Mouse (Mus musculus): ENCODE measurements around the gene Ntrk2.
"Not testable (repeated sequence)": the region's sequence is repeated elsewhere in the genome, so short reads cannot be mapped to it uniquely, and the experiment has no call there.

The Ntrk2 gene

DNA sequence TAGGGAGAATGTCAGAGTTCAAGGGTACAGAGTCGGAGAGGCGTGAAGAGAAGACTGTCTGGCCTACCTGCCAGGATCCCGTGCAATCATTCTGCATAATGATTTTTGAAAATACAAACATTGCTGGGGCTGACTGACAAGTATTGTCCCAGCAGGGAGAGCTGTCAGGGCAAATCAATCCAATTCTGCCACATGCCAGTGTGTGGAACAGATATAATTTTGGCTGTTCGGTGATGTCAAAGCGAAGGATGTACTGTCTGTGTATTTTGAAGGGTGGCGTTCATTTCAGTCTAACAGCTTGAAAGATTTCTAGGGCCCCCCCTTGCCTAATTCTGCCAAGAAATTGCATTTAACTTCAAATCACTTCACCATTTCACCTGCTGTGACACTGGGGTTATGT is 224.2 kb downstream of the Ntrk2 start:
- DNase-seq (ENCODE audit: low spot score in 2 of 2): no peak

DNA sequence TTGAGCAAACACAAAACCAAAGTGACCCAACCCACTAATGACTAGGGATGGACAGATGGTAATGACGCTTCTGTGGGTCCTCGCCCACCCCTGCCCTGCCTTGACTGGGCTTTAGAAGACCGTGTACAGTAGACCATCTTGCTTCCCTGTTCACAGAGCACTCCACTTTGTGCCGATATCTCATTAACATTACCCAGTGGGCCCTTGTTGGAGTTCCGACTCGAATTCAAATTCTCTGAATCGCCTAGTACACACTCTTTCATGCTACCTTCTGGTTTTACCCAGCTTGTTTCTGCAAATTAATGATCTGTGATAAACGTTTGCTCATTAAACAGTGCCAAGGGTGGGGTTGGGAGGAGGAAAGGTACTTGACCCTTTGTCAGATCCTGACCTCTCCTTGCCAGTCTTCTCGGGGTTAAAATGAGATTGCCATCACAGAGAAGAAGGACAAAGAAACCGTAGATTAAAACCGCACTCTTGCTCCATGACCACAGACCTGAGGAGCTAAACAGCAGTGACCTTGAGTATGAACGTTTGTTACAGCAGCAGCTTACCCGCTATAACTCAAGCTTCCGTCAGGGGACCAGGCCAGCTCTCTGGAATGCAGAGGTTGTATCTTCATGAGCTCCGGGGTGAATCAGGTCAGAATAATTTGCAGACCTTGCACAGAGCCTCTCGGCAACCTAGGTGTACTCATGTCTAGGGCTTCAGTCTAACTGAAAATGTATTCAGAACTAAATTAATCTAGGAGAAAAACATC is 234.0 kb downstream of the Ntrk2 start:
- no peak for DNase-seq (ENCODE audit: low spot score in 2 of 2)

DNA sequence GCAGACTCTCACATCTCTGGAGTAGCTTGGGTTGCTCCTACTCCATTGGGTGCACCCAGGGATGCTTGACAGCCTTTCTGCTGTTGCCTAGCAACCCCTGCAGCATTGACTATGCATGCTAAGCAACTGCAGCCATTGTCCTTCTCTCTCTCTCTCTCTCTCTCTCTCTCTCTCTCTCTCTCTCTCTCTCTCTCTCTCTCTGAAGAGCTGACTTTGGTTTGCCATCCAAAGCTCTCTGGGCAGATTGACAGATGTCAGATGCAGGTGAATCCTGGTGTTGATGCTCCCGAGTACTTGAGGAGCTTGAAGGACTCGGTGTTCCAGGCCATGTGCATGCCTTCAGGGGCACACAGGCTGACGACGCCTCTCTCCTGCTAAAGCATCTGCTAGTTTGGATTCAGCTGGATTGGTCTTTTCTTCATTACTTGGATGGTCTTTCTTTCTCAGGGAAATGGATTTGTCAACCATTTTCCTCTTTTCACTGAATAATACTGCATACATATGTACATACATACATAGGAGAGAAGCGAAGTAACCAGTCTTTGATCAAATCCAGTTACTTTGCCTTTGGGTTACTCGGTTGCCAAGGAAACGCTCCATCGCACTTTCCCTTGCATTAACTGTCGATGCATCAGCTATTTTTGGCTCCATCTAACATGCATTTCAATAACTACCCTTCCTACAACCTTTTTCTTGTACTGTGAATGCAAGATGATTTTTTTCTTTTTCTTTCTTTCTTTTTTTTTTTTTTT is 234.8 kb downstream of the Ntrk2 start:
- peak in 1 of 2 experiments; percentile 46 for DNase-seq (ENCODE audit: low spot score in 2 of 2)

DNA sequence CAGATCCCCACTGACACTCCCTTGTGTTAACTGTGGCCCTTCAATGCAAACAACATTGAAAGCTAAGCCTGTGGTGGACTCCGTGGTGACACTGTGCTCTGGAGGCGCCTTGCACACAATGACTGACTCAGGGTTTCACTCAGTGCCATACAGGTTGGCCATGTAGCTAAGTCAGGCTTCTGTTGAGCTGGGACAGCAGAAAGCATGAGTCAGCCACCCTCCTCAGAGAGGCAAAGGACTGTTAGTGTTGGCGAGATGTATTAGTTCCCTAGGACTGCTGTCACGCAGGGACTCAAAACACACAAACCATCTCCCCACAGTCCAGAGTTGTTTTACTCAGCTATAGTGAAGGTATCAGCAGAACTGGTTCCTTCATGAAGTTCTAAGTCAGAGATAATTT is 245.8 kb downstream of the Ntrk2 start:
- no peak for DNase-seq (ENCODE audit: low spot score in 2 of 2)

- DNase-seq (ENCODE audit: low spot score in 2 of 2): not testable (repeated sequence)
Observed at GRCm38 (mm10) chr13:59054331-59054730, 248.0 kb downstream of the Ntrk2 start.

- peak in 1 of 2 experiments; percentile 52 for DNase-seq (ENCODE audit: low spot score in 2 of 2)
Observed at GRCm38 (mm10) chr13:59056859-59057258, 250.5 kb downstream of the Ntrk2 start.

DNA sequence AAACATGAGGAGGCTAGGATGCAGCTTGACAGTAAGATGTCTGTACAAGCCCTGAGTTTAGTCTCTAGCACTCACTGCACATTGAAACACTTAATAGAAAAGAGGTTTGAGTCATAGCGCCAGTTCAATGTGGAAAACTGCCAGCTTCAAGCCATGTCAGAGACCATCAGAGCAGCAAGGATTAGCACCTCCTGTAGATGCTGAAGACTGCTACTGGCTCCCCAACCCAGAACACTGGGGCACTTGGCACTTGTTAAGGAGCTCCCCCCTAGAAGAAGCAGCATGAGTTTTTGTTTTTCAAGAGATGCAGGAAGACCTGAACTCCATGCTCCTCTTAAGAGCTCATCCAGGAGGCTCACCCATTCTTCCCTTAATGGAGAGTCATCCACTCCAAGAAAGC is 251.5 kb downstream of the Ntrk2 start:
- peak in 1 of 2 experiments; percentile 35 for DNase-seq (ENCODE audit: low spot score in 2 of 2)

DNA sequence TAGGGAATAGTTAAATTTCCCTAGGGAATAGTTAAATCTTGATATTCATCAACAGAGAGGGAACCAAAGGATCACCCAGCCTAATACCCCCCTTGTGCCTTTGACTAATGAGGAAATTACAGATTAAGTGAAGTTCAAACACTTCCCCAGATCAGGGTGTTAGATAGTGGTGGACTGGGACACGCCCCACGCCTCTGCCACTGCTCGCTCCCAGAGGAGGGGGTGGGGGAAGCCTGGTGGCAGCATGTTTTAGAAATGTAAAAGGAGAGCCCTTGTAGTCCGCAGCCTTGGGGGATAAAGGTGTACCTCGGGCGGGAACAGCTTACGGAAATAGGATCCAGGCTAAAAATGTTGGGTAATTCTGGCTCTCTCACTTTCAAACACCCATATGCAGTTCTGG is 252.7 kb downstream of the Ntrk2 start:
- DNase-seq (ENCODE audit: low spot score in 2 of 2): no peak

DNA sequence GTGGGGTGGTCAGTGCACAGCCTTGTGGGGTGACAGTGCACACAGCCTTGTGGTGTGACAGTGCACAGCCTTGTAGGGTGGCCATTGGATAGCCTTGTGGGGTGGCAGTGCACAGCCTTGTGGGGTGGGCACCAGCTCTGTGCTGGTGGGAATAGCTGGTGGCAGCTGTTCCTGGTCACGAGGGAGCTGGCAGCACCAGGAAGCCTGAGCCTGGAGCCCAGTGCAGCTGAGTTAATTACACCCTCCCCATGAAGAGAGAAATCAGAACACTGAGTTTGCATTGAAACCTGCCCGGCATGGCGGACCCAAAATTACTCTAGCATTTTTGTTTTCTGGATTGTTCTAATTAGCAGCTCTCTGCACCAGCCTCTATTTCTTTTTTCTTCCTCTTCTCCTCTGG is 259.3 kb downstream of the Ntrk2 start:
- DNase-seq (ENCODE audit: low spot score in 2 of 2): no peak

DNA sequence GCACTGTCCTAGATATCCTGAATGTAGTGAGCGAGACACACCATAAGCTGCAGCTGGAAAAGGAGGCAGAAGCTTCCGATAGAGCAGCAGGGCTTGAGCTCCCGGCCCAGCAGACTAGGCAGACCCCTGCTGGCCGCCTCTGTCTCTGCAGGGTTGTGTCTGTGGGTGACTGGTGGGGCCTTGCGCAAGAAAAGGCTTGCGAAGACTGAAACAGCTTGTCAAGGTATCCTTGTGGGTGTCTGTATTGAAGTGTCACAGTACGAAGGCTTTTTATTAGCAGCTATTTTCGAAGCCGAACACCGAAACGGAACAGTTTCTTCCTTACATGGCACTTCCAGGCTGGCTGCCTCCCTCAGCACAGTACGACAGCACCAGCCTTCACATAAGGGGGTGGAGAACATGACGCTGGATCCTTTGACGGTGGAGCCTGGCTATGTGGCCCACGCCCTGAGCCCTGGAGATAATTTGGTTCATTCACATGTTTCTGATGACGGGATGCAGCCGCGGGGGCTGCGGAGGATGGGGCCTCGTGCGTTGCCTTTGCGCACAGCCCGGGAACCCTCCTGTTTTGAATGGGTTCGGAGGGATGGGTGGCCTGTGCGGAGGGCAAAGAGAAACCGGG is 267.4 kb downstream of the Ntrk2 start:
- DNase-seq (ENCODE audit: low spot score in 2 of 2): peak; percentile 66 to 82

DNA sequence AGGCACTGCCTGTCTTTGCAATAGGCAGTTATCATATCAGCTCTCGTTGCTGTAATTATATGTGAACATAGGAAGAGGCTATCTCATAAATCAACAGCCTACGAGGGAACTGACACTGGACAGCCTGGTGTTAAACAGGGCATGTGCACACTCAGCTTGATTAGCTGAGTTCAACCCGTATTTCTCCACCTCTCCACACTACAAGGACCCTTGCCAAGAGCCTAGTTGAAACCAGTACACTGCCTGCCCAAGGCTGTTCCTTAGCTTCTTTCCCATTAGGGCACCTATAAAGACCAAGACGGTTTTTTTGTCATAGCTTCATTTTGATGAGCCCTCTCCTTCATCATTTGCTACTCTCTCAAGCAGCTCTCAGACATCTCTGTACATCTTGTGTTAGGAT is 270.1 kb downstream of the Ntrk2 start:
- DNase-seq (ENCODE audit: low spot score in 2 of 2): no peak

DNA sequence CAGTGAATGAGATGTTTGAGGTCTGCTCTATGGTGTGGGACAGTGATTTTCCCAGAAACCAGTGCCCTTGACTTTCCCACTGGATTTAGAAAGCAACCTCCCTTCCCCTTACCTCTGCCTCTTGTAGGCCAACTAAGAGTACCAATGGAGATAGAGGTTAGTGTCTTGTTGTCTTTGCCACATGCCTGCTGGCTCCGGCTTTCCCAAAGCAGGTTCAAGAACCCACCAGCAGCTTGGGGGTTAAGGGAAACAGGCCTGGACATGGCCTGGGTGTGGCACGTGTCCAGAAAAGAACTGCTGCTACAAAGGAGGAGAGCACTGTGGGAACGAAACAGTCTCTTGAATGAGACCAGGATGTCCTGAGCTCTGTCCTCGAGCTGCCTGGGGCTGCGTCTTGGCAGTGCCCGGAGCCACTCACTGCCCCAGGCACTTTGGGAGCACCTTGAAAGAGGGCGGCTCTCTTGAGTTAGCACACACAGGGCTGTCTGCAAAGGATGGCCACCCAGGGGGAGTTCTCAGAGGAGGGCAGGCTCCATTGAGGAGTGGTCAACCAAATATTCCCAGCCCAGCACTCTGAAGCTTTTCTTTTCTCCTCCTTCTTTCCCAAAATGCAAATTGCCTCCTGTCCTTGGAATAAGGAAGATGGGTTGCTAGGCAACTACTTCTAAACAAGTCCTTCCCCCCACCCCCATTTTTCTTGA is 273.5 kb downstream of the Ntrk2 start:
- peak in 1 of 2 experiments; percentile 21 for DNase-seq (ENCODE audit: low spot score in 2 of 2)

DNA sequence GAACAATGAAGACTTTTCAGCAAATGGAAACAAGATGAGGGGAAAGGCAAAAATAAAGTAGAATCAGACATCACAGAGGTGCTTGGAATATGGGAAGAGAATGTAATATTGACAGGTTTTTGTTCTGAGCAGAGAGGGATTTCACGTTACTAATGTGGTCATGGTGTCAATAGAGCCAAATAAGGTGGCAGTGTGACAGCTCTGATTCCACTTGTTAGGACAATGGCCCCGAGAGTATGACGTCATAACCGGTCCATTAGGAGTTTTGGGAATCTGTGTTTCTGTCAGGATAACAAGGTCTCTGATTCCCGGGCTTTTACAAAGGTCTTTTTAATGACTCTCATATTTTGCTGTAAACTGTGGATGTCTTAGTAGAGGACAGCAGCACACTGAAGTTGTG is 274.1 kb downstream of the Ntrk2 start:
- no peak for DNase-seq (ENCODE audit: low spot score in 2 of 2)

- DNase-seq (ENCODE audit: low spot score in 2 of 2): no peak
Observed at GRCm38 (mm10) chr13:59089016-59089415, 282.6 kb downstream of the Ntrk2 start.

- no peak for DNase-seq (ENCODE audit: low spot score in 2 of 2)
Observed at GRCm38 (mm10) chr13:59091138-59091971, 285.0 kb downstream of the Ntrk2 start.

DNA sequence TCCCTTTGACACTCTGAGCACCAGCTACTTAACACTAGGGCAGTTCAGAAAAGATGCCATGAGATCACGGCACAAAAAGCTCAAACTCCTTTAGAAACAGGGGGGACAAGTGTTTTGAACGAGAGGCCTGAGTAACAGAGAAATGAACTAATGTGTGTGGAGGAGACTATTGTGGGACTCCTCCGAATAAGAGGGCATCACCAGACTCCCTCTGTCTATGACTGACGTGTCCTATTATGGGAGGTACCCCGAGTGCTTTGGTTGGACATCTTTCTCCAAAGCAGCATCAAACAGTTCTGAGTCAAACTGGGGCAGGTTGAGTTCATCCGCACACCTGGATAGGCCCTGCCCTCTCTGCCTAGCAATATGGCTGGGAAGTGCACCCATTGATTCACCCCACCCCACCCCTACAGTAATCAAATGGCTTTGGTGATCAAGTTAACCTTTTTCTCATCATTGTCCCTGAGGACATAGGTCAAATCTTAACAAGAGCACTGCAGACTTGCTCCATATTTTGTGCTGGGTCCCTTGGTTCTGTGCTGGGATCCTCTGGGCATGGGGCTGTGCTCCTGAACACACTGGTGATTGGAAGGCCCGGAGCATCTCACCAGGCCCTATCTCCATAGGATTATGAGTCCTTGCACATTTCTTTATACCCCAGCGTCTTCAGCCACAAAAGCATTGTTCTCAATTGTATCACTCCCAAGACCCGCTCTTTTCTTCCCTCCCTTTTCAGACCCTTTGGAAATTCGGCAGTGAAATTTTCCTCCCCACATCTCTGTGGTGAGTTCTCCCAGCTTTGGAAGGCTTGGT is 285.9 kb downstream of the Ntrk2 start:
- DNase-seq (ENCODE audit: low spot score in 2 of 2): no peak

GRCm38 (mm10) chr13:59092858-59093154 is 286.4 kb downstream of the Ntrk2 start:
- DNase-seq (ENCODE audit: low spot score in 2 of 2): peak; percentile 46 to 77

- no peak for DNase-seq (ENCODE audit: low spot score in 2 of 2)
Observed at GRCm38 (mm10) chr13:59094722-59095121, 288.4 kb downstream of the Ntrk2 start.

DNA sequence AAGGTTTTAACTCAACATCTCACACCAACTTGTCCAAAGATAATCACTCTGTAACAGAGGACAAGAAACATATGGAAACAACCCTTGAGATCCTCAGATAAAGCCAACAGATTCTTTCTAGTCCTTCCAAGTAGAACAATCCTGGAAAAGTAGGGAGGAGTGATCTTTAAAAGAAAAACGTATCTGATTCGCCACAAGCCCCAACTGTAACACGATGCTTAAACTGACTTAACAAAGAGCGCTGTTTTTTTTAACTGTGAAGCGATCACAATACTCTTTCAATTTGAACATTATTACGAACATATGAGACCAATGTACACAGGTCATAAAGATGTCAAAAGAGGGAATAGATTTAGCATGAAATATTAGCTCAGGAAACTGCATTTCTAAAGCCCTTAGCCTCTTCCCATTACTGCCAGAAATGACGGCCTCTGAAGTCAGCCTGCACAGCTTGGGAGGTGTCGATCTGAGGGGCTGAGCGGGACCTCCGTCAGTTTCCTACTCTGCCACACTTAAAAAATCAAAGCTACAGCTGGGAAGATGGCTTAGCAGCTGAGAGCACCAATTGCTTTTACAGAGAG is 289.5 kb downstream of the Ntrk2 start:
- DNase-seq (ENCODE audit: low spot score in 2 of 2): no peak

- DNase-seq (ENCODE audit: low spot score in 2 of 2): no peak
Observed at GRCm38 (mm10) chr13:59100086-59100485, 293.7 kb downstream of the Ntrk2 start.
